Mouse (Mus musculus) forebrain, embryonic 14.5 days (tissue): Measurements from ENCODE around the gene Vps8. TPM values are rescaled to one million over a fixed set of nuclear protein-coding genes. Genes with fewer than 3 reads are reported as not detected.

ENCODE experiments used
- ATAC-seq: fragments of 200-750 bp; cut with Nextera tagmentation; 2 replicates; pipeline ENCODE4 v1.8.0; 2017; ENCODE audit warnings: mild to moderate bottlenecking, moderate library complexity
- DNase-seq: peaks from one replicate; pipeline ENCODE4 v3.0.0-alpha.2; 2015; ENCODE audit warnings: low spot score
- H3K27ac ChIP-seq: fragments of 300-500 bp; sonication (generic); 2 replicates; pipeline ENCODE4 v1.5.1; 2014; ENCODE audit warnings: low read depth, mild to moderate bottlenecking, control low read depth, low read length, moderate library complexity
- H3K27me3 ChIP-seq: fragments of 300-500 bp; sonication (generic); replicated peaks from 2 replicates; pipeline ENCODE4 v1.6.1; 2014; ENCODE audit warnings: low read length, control low read depth, mixed read lengths; ENCODE audit not compliant: control insufficient read depth, insufficient read depth
- H3K36me3 ChIP-seq: fragments of 300-500 bp; sonication (generic); 2 replicates; pipeline ENCODE4 v1.6.1; 2014; ENCODE audit warnings: low read length, control low read depth; ENCODE audit not compliant: control insufficient read depth, insufficient read depth
- H3K4me1 ChIP-seq: fragments of 300-500 bp; sonication (generic); 2 replicates; pipeline ENCODE4 v1.6.1; 2014; ENCODE audit warnings: antibody characterized with exemption, low read length, control low read depth; ENCODE audit not compliant: control insufficient read depth, insufficient read depth
- H3K4me2 ChIP-seq: fragments of 300-500 bp; sonication (generic); 2 replicates; pipeline ENCODE4 v1.6.1; 2014; ENCODE audit warnings: mild to moderate bottlenecking, control low read depth, low read length
- H3K4me3 ChIP-seq: fragments of 300-500 bp; sonication (generic); 2 replicates; pipeline ENCODE4 v1.5.1; 2014; ENCODE audit warnings: low read depth, low read length, control low read depth
- H3K9ac ChIP-seq: fragments of 300-500 bp; sonication (generic); 2 replicates; pipeline ENCODE4 v1.6.1; 2014; ENCODE audit warnings: mild to moderate bottlenecking, low read length, control low read depth, moderate library complexity
- H3K9me3 ChIP-seq: fragments of 300-500 bp; sonication (generic); replicated peaks from 2 replicates; pipeline ENCODE4 v1.6.1; 2016; ENCODE audit warnings: low read length, control low read depth, mixed read lengths; ENCODE audit not compliant: control insufficient read depth
- WGBS: fragments of 180-500 bp; shearing (Covaris S2); extraction: QIAGEN DNeasy Blood & Tissue Kit; methylation state at CpG from one replicate; pipeline ENCODE4 v1.1.7; 2014; 5-methylcytosine and 5-hydroxymethylcytosine counted together
- polyA plus RNA-seq: library from polyadenylated mRNA; unstranded; fragments of >200 nt; fragmentation: Nextera tagmentation; extraction: Ambion mirVana; gene quantifications from 2 replicates; pipeline ENCODE4 v1.2.1, GENCODE M21; 2014

Vps8 gene
- polyA plus RNA-seq, 1 experiment from 2014 or later, result 33.0 TPM

DNA sequence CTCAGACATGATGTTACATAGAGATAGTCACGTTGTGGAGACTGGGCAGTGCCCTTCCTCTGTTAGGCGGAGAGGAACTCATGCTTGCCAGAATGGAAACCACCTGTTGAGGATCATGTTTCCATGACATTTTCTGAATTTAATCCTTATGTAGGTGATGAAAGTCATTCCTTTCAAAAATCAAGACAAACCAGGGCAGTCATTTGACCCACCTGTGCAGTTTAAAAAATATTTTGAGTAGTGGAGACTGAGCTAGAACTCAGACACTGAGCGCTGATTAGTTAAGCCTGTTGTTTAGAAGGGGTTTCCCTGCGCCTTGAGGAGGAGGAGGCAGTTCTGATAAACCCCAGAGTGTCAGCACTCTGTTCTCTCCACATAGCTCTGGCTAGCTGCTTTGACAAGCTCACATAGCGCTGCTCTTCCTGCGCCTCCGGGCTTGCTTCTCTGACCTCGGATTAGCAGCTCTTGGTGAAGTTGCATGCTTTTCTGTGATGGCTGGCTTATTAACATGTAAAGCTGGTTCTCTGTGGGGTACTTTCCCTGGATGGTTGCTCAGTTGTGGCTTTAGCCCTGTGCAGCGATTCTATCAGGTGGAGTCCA is 22.2 kb downstream of the Vps8 start:
- Histone ChIP-seq H3K4me2 (no peak overlapping the region), H3K27ac (no peak overlapping the region), H3K4me1 (no peaks in the 10 kb centered on the region), H3K9ac (no peak overlapping the region), H3K4me3 (no peak overlapping the region), H3K9me3 (no peaks in the 10 kb centered on the region), H3K36me3 (peaks cover 26% of the 10 kb centered on the region), H3K27me3 (no peaks in the 10 kb centered on the region)
- ATAC-seq (no peak), DNase-seq (no peak)
- WGBS, result 49% methylated on average over 9 of the region's 9 CpGs

DNA sequence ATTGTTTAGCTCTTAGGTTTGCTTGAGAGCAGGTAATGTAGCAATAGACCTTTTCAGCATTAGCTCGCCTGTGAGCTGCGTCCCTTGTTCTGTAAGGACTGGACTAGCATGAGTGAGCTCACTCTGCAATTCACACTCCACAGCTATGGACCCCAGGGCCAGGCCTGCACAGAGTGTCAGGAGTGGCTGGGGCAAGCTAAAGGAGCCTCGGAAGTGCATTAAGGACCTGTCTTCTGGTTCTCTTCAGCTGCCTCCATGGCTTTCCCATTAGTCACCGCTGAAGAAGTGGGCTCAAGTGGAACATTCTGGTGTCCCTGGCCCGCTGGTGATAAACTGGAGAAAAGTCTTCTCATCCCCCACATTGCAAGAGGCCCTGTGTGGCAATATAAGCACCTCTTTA is 24.5 kb downstream of the Vps8 start:
- Histone ChIP-seq H3K9me3 (no peaks in the 10 kb centered on the region), H3K36me3 (peaks cover 23% of the 10 kb centered on the region), H3K27ac (no peak overlapping the region), H3K9ac (no peak overlapping the region), H3K4me3 (no peak overlapping the region), H3K4me2 (no peak overlapping the region), H3K27me3 (no peaks in the 10 kb centered on the region), H3K4me1 (no peaks in the 10 kb centered on the region)
- WGBS, result 95% methylated on average over 5 of the region's 5 CpGs
- DNase-seq (no peak), ATAC-seq (no peak)

DNA sequence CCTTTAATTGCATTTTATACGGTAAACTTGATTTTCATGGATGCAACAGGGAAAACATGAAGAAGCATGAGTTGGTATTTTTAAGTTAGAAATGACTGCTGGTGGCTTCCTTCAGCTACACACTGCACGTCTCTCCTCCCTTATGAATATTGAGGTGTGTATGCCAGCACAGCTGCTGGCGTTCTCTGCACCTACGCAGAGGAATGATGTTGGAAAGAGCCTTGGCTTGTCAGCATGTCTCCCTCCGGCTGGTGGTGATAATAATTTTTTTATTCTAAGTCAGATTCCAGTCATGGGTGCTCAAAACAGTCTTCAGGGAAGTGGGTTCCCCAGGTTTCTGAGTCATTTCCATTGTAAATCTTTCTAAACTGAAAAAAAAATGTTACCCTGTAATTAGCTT is 25.5 kb downstream of the Vps8 start:
- DNase-seq (no peak), ATAC-seq (no peak)
- H3K4me1 ChIP-seq, result no peaks in the 10 kb centered on the region
- no peaks in the 10 kb centered on the region for H3K9me3 ChIP-seq
- no peaks in the 10 kb centered on the region for H3K27me3 ChIP-seq
- H3K9ac ChIP-seq, result no peak overlapping the region
- WGBS, result 88% methylated on average over 5 of the region's 5 CpGs
- peaks cover 13% of the 10 kb centered on the region for H3K36me3 ChIP-seq
- H3K4me2 ChIP-seq, result no peak overlapping the region
- H3K4me3 ChIP-seq, result no peak overlapping the region
- no peak overlapping the region for H3K27ac ChIP-seq

- H3K27ac ChIP-seq, result no peak overlapping the region
- no peak overlapping the region for H3K4me2 ChIP-seq
- DNase-seq (no peak), ATAC-seq (no peak)
- no peaks in the 10 kb centered on the region for H3K27me3 ChIP-seq
- H3K36me3 ChIP-seq, result peaks cover 8% of the 10 kb centered on the region
- H3K9me3 ChIP-seq, result no peaks in the 10 kb centered on the region
- no peak overlapping the region for H3K4me3 ChIP-seq
- 85% methylated on average over 8 of the region's 8 CpGs for WGBS
- no peak overlapping the region for H3K9ac ChIP-seq
- no peaks in the 10 kb centered on the region for H3K4me1 ChIP-seq
Measured at GRCm38 (mm10) chr16:21449890-21450289, 27.0 kb downstream of the Vps8 start.

- 79% methylated on average over 6 of the region's 6 CpGs for WGBS
Measured at GRCm38 (mm10) chr16:21452569-21452968, 29.7 kb downstream of the Vps8 start.

DNA sequence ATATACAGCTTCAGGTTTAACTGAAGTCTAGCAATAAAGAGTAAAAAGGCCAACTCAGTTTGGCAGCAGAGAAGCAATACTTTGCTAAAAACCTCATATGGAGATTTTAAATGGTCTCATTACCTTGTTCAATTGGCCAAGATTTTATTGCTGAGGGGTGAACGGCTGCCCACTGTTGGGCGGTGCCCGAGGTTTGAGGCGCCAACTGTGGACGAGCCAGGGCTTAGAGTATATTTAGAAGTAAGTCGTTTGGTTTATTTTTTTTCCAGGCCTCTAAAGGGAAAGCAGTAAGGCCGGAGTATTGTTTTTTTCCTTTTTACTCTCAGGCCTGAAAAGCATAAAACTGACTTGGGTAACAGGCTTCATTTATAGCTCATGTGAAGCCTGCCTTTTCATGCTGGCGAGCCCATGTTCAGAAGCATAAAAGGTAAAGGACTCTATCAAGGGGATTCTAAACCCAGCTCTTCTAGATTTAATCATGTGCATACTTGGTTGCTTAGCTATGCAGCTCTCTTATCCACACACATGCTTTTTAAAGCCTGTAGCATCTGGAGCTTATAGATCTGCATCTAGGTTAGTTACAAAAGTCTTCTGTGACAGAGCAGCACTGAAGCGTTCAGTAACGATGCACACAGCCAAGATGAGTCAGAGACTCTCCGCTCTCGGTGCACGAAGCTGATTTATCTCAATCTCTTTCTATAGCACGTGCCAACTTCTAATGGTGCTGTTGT is 34.9 kb downstream of the Vps8 start:
- no peaks in the 10 kb centered on the region for H3K4me1 ChIP-seq
- H3K4me2 ChIP-seq, result no peak overlapping the region
- H3K36me3 ChIP-seq, result peaks cover 32% of the 10 kb centered on the region

More at GRCm38 (mm10) chr16:21452569-21452968, 29.7 kb downstream of the Vps8 start:
- Histone ChIP-seq H3K9ac (no peak overlapping the region), H3K27me3 (no peaks in the 10 kb centered on the region), H3K27ac (no peak overlapping the region), H3K9me3 (no peaks in the 10 kb centered on the region), H3K4me3 (no peak overlapping the region), H3K36me3 (peaks cover 14% of the 10 kb centered on the region), H3K4me2 (no peak overlapping the region), H3K4me1 (no peaks in the 10 kb centered on the region)
- no peak for ATAC-seq
- DNase-seq, result no peak

DNA sequence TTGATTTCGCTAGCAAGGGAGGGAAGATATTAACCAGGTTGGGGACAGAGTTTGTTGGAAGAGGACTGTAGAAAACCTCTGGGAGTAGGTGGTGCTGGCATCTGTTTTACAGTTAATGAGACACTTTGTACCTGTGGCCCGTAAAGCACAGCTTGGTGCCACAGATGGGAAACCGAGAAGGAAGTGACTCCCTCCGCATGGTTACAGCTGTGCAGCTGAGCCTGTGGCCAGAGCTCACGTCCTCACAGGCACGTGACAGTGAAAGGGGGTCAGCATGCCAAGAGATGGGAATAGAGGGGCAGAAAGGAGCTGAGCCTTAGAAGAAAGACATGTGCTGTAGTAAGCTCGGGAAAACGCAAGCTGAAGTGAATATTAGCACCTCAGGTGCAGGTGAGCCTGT is 43.0 kb downstream of the Vps8 start:
- no peak for DNase-seq

More for the DNA sequence above, 34.9 kb downstream of the Vps8 start:
- DNase-seq (no peak), ATAC-seq (no peak)
- WGBS, result 78% methylated on average over 14 of the region's 14 CpGs
- H3K9ac ChIP-seq, result no peak overlapping the region
- H3K9me3 ChIP-seq, result no peaks in the 10 kb centered on the region
- H3K4me3 ChIP-seq, result no peak overlapping the region
- H3K27ac ChIP-seq, result no peak overlapping the region
- H3K27me3 ChIP-seq, result no peaks in the 10 kb centered on the region

GRCm38 (mm10) chr16:21470416-21470815 is 47.5 kb downstream of the Vps8 start:
- Histone ChIP-seq H3K4me2 (no peak overlapping the region), H3K4me3 (no peak overlapping the region), H3K9ac (no peak overlapping the region), H3K27ac (no peak overlapping the region), H3K9me3 (no peaks in the 10 kb centered on the region), H3K27me3 (no peaks in the 10 kb centered on the region), H3K4me1 (no peaks in the 10 kb centered on the region), H3K36me3 (peaks cover 48% of the 10 kb centered on the region)
- ATAC-seq (no peak), DNase-seq (no peak)
- WGBS, result 86% methylated on average over 4 of the region's 4 CpGs

More for the DNA sequence above, 43.0 kb downstream of the Vps8 start:
- H3K4me3 ChIP-seq, result no peak overlapping the region
- no peak overlapping the region for H3K4me2 ChIP-seq
- H3K9me3 ChIP-seq, result no peaks in the 10 kb centered on the region
- H3K36me3 ChIP-seq, result peaks cover 40% of the 10 kb centered on the region
- H3K27ac ChIP-seq, result no peak overlapping the region
- ATAC-seq, result no peak
- WGBS, result 81% methylated on average over 8 of the region's 8 CpGs
- H3K9ac ChIP-seq, result no peak overlapping the region
- H3K4me1 ChIP-seq, result no peaks in the 10 kb centered on the region
- no peaks in the 10 kb centered on the region for H3K27me3 ChIP-seq

GRCm38 (mm10) chr16:21477074-21477473 is 54.2 kb downstream of the Vps8 start:
- DNase-seq, result no peak
- H3K4me2 ChIP-seq, result no peak overlapping the region
- no peak for ATAC-seq
- no peaks in the 10 kb centered on the region for H3K9me3 ChIP-seq
- H3K27me3 ChIP-seq, result no peaks in the 10 kb centered on the region
- H3K36me3 ChIP-seq, result peaks cover 51% of the 10 kb centered on the region
- no peak overlapping the region for H3K9ac ChIP-seq
- no peaks in the 10 kb centered on the region for H3K4me1 ChIP-seq
- WGBS, result 91% methylated on average over 4 of the region's 4 CpGs
- H3K4me3 ChIP-seq, result no peak overlapping the region
- H3K27ac ChIP-seq, result no peak overlapping the region
